Mouse (Mus musculus) kidney, embryonic 15.5 days (tissue): ENCODE data around the gene Capg. TPM values are rescaled to one million over a fixed set of nuclear protein-coding genes. Genes with fewer than 3 reads are reported as not detected.

Experiments
- ATAC-seq: fragments of 200-750 bp; cut with Nextera tagmentation; replicated peaks from 2 replicates; pipeline ENCODE4 v1.8.0; 2017; ENCODE audit warnings: moderate TSS enrichment; ENCODE audit not compliant: low FRiP score
- H3K27ac ChIP-seq: fragments of 300-500 bp; sonication (generic); 2 replicates; pipeline ENCODE4 v1.5.1; 2015; ENCODE audit warnings: mild to moderate bottlenecking, inconsistent platforms
- H3K27me3 ChIP-seq: fragments of 300-500 bp; sonication (generic); 2 replicates; pipeline ENCODE4 v1.6.1; 2015; ENCODE audit warnings: inconsistent platforms
- H3K36me3 ChIP-seq: fragments of 300-500 bp; sonication (generic); 2 replicates; pipeline ENCODE4 v1.6.1; 2015; ENCODE audit warnings: inconsistent platforms
- H3K4me1 ChIP-seq: fragments of 300-500 bp; sonication (generic); 2 replicates; pipeline ENCODE4 v1.6.1; 2015; ENCODE audit warnings: inconsistent platforms
- H3K4me2 ChIP-seq: fragments of 300-500 bp; sonication (generic); 2 replicates; pipeline ENCODE4 v1.6.1; 2015; ENCODE audit warnings: moderate library complexity, mild to moderate bottlenecking, inconsistent platforms
- H3K4me3 ChIP-seq: fragments of 300-500 bp; sonication (generic); replicated peaks from 2 replicates; pipeline ENCODE4 v1.5.1; 2015; ENCODE audit warnings: mild to moderate bottlenecking, inconsistent platforms
- H3K9ac ChIP-seq: fragments of 300-500 bp; sonication (generic); 2 replicates; pipeline ENCODE4 v1.6.1; 2015; ENCODE audit warnings: mild to moderate bottlenecking, inconsistent platforms
- H3K9me3 ChIP-seq: fragments of 300-500 bp; sonication (generic); replicated peaks from 2 replicates; pipeline ENCODE4 v1.6.1; 2016; ENCODE audit warnings: inconsistent platforms
- WGBS: fragments of 180-500 bp; shearing (Covaris S2); methylation state at CpG from one replicate; pipeline ENCODE4 v1.1.7; 2015; ENCODE audit warnings: mixed read lengths; 5-methylcytosine and 5-hydroxymethylcytosine counted together
- polyA plus RNA-seq: library from polyadenylated mRNA; unstranded; fragments of >200 nt; fragmentation: Nextera tagmentation; extraction: Ambion mirVana; gene quantifications from 2 replicates; pipeline ENCODE4 v1.2.1, GENCODE M21; 2015

Capg gene
- polyA plus RNA-seq, 1 experiment from 2014 or later: 70.7 TPM

- Histone ChIP-seq H3K4me2 (peak overlapping the region; percentile 67), H3K27ac (peak overlapping the region; percentile 94), H3K9ac (peak overlapping the region; percentile 46), H3K9me3 (no peaks in the 10 kb centered on the region), H3K36me3 (no peaks in the 10 kb centered on the region), H3K4me1 (peaks cover 39% of the 10 kb centered on the region), H3K27me3 (no peaks in the 10 kb centered on the region), H3K4me3 (peak overlapping the region; percentile 39)
- peak; percentile 35 for ATAC-seq
- 12% methylated on average over 8 of the region's 8 CpGs for WGBS
These were observed 8.9 kb downstream of the Capg start for GRCm38 (mm10) chr6:72553079-72553412.

DNA sequence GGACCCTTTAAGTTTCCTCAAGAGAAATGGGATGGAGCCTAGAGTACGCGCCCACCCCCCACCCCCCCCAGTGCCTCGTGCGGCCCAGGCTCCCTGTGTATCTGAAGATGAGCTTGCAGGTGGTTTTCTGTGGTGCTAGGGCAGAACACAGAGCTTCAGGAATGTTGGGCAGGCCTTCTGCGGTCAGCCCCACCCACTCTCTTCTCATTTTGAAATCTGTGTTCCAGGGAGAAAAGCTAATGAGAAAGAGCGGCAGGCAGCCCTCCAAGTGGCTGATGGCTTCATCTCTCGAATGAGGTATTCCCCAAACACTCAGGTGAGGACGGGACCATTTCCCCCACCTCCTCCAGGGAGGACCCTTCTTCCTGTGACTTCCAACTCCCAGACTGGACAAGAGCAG, 16.6 kb downstream of the Capg start:
- 82% methylated on average over 8 of the region's 8 CpGs for WGBS
- no peak overlapping the region for H3K4me3 ChIP-seq
- peaks cover 17% of the 10 kb centered on the region for H3K4me1 ChIP-seq
- no peak overlapping the region for H3K27ac ChIP-seq
- no peak overlapping the region for H3K9ac ChIP-seq
- no peak overlapping the region for H3K4me2 ChIP-seq
- no peaks in the 10 kb centered on the region for H3K9me3 ChIP-seq
- H3K27me3 ChIP-seq: no peaks in the 10 kb centered on the region
- peaks cover 4% of the 10 kb centered on the region; the same call in 1 of the 2 replicates for H3K36me3 ChIP-seq
- ATAC-seq: no peak

DNA sequence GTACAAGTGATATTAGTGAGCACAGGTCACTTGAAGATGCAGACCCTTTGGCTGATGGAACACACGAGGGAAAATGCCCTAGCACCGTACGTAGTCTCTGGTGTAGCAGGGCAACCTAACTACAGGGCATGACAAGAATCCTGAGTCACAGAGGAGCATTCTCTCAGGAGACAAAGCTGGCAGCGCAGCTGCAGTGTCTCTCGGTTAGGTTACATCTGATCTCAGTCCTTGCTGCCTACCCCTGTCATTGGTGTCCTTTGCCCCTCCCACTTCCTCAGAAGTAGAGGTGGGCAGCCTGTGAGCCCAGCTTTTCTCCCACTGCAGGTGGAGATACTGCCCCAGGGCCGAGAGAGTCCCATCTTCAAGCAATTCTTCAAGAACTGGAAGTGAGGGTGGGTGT, 18.3 kb downstream of the Capg start:
- H3K36me3 ChIP-seq: peaks cover 4% of the 10 kb centered on the region
- H3K4me1 ChIP-seq: peaks cover 24% of the 10 kb centered on the region
- no peaks in the 10 kb centered on the region for H3K9me3 ChIP-seq
- H3K9ac ChIP-seq: no peak overlapping the region
- no peak overlapping the region for H3K4me3 ChIP-seq
- peak overlapping the region; percentile 18; the same call in 1 of the 2 replicates for H3K27ac ChIP-seq
- H3K4me2 ChIP-seq: no peak overlapping the region
- 45% methylated on average over 6 of the region's 6 CpGs for WGBS
- 0 out of 2 replicates have a peak, but pooled peaks have one; percentile 12 for ATAC-seq
- H3K27me3 ChIP-seq: no peaks in the 10 kb centered on the region

- no peak overlapping the region for H3K4me2 ChIP-seq
- WGBS: 70% methylated on average over 5 of the region's 5 CpGs
- H3K27me3 ChIP-seq: no peaks in the 10 kb centered on the region
- H3K36me3 ChIP-seq: peaks cover 4% of the 10 kb centered on the region
- no peaks in the 10 kb centered on the region for H3K9me3 ChIP-seq
- no peak overlapping the region for H3K4me3 ChIP-seq
- ATAC-seq: 0 out of 2 replicates have a peak, but pooled peaks have one; percentile 33
- H3K9ac ChIP-seq: no peak overlapping the region
- H3K4me1 ChIP-seq: peaks cover 24% of the 10 kb centered on the region
- H3K27ac ChIP-seq: peak overlapping the region; percentile 18; the same call in 1 of the 2 replicates
These were observed 18.7 kb downstream of the Capg start for GRCm38 (mm10) chr6:72562894-72563293.

GRCm38 (mm10) chr6:72565506-72565905, 21.3 kb downstream of the Capg start:
- WGBS: 74% methylated on average over 7 of the region's 7 CpGs
- peak overlapping the region; percentile 49; the same call in 1 of the 2 replicates for H3K27ac ChIP-seq
- H3K4me1 ChIP-seq: peaks cover 24% of the 10 kb centered on the region
- peak; percentile 14; the same call in 1 of the 2 replicates for ATAC-seq
- H3K9ac ChIP-seq: no peak overlapping the region
- no peak overlapping the region for H3K4me2 ChIP-seq
- peaks cover 8% of the 10 kb centered on the region for H3K36me3 ChIP-seq
- H3K4me3 ChIP-seq: no peak overlapping the region
- no peaks in the 10 kb centered on the region for H3K27me3 ChIP-seq
- no peaks in the 10 kb centered on the region for H3K9me3 ChIP-seq

GRCm38 (mm10) chr6:72566044-72566443, 21.9 kb downstream of the Capg start:
- no peak overlapping the region for H3K4me3 ChIP-seq
- no peak overlapping the region for H3K27ac ChIP-seq
- H3K27me3 ChIP-seq: no peaks in the 10 kb centered on the region
- H3K9ac ChIP-seq: no peak overlapping the region
- peak; percentile 71 for ATAC-seq
- 6% methylated on average over 4 of the region's 4 CpGs for WGBS
- no peak overlapping the region for H3K4me2 ChIP-seq
- no peaks in the 10 kb centered on the region for H3K9me3 ChIP-seq
- H3K36me3 ChIP-seq: peaks cover 8% of the 10 kb centered on the region
- peaks cover 24% of the 10 kb centered on the region for H3K4me1 ChIP-seq

DNA sequence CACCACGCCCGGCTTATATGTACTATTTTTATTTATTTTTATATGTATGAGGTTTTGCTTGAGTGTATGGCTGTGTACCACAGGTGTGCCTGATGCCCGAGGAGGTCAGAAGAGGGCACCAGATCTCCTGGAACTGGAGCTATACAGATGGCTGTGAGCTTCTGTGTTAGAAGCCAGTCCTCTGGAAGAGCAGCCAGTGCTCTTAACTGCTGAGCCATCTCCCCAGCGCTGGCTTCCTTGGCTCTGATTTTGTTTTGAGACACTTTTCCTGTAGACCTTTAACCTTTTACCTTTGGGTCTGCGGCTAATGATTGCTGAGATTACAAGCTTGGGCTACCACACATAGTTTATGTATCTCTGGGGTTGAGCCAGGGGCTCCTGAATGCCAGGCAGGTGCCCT, 23.3 kb downstream of the Capg start:
- H3K9ac ChIP-seq: no peak overlapping the region
- peaks cover 22% of the 10 kb centered on the region for H3K4me1 ChIP-seq
- no peak for ATAC-seq
- H3K27ac ChIP-seq: no peak overlapping the region
- no peak overlapping the region for H3K4me3 ChIP-seq
- no peaks in the 10 kb centered on the region for H3K27me3 ChIP-seq
- WGBS: 78% methylated on average over 5 of the region's 5 CpGs
- no peaks in the 10 kb centered on the region for H3K9me3 ChIP-seq
- H3K36me3 ChIP-seq: peaks cover 8% of the 10 kb centered on the region
- H3K4me2 ChIP-seq: no peak overlapping the region

DNA sequence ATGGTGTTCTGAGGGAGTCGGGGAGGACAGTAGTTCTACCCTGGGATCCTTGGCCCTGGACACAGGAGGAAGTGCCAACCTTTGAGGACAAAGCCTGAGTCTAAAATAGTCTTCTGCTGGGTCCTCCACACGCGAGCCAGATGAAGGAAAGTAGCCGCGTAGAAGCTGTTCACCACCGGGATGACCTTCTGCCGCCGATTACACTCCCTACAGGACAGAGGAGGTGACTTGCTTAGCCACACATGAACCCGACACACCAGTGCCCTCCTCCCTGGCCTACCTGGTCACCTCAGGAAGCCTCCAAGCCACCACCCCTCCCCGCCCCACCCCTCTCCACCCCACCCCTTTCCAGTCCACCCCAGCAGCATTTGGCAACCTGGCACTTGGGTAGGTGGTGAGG, 24.5 kb downstream of the Capg start:
- 95% methylated on average over 10 of the region's 10 CpGs for WGBS
- H3K4me2 ChIP-seq: no peak overlapping the region
- no peak overlapping the region for H3K27ac ChIP-seq
- no peak for ATAC-seq
- H3K4me3 ChIP-seq: no peak overlapping the region
- peaks cover 17% of the 10 kb centered on the region for H3K4me1 ChIP-seq
- H3K36me3 ChIP-seq: peaks cover 13% of the 10 kb centered on the region
- H3K27me3 ChIP-seq: no peaks in the 10 kb centered on the region
- H3K9me3 ChIP-seq: no peaks in the 10 kb centered on the region
- H3K9ac ChIP-seq: no peak overlapping the region

DNA sequence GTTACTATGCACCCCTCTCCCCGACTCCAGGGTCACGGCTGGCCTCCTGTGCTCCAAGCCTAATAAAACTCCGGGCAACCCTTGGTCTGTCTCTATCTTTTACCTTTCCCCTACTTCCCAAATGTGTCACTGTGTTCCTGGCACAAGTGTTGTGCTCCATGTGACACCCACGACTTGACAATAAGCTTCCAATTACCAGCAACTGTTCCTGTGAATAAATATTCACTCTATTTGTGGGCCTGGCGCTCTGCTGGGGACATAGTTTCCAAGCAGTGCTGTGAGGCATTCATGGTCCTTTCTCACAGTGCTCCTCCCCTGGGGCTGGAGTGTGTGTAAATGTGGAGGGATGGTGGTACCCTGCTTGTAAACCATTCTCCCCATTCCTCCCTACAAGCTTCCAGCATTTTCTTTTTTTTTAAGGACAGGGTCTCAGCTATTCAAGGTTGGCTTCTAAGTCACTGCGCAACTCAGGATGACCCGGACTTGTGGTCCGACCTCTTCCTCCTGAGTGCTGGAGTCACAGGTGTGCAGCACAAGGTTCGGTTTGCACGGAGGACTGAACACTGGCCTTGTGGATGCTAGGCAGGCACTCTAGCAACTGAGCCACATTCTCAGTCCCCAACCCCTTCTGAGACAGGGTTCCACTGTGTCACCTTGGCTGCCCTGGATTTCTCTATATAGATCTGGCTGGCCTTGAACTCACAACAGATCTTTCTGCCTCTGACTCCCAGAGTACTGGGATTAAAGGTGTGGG, 26.6 kb downstream of the Capg start:
- no peak overlapping the region for H3K4me3 ChIP-seq
- H3K9ac ChIP-seq: no peak overlapping the region
- no peaks in the 10 kb centered on the region for H3K27me3 ChIP-seq
- H3K27ac ChIP-seq: no peak overlapping the region
- H3K36me3 ChIP-seq: peaks cover 24% of the 10 kb centered on the region
- 83% methylated on average over 10 of the region's 10 CpGs for WGBS
- H3K4me2 ChIP-seq: no peak overlapping the region
- H3K9me3 ChIP-seq: no peaks in the 10 kb centered on the region
- no peak for ATAC-seq
- H3K4me1 ChIP-seq: peaks cover 7% of the 10 kb centered on the region

DNA sequence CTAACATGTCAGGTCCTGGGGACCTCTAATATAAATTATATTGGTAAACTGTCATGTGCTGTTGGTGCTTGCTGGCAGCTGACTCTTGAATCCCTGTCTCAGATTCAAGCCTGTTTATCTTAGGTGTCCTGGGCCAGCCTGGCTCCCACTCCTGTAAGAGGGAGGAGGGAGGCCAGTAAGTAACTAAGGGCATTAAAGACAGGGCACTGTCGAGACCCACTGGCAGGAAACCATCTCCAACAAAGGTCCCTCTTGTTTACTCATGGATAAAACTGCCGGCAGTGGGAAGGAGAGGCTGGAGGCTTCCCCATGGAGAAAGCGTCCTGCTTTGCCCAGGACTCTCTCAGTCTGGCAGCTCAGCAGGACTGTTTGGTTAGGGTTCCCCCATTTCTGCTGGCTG, 27.6 kb downstream of the Capg start:
- Histone ChIP-seq H3K9me3 (no peaks in the 10 kb centered on the region), H3K27ac (no peak overlapping the region), H3K4me3 (no peak overlapping the region), H3K27me3 (no peaks in the 10 kb centered on the region), H3K4me1 (no peaks in the 10 kb centered on the region), H3K36me3 (peaks cover 24% of the 10 kb centered on the region), H3K4me2 (no peak overlapping the region), H3K9ac (no peak overlapping the region)
- 52% methylated on average over 3 of the region's 3 CpGs for WGBS
- ATAC-seq: no peak

- ATAC-seq: no peak
- no peak overlapping the region for H3K4me2 ChIP-seq
- H3K27ac ChIP-seq: no peak overlapping the region
- H3K4me1 ChIP-seq: no peaks in the 10 kb centered on the region
- H3K4me3 ChIP-seq: no peak overlapping the region
- no peaks in the 10 kb centered on the region for H3K27me3 ChIP-seq
- no peak overlapping the region for H3K9ac ChIP-seq
- peaks cover 37% of the 10 kb centered on the region for H3K36me3 ChIP-seq
- no peaks in the 10 kb centered on the region for H3K9me3 ChIP-seq
- 89% methylated on average over 3 of the region's 3 CpGs for WGBS
These were observed 31.9 kb downstream of the Capg start for GRCm38 (mm10) chr6:72576041-72576440.

DNA sequence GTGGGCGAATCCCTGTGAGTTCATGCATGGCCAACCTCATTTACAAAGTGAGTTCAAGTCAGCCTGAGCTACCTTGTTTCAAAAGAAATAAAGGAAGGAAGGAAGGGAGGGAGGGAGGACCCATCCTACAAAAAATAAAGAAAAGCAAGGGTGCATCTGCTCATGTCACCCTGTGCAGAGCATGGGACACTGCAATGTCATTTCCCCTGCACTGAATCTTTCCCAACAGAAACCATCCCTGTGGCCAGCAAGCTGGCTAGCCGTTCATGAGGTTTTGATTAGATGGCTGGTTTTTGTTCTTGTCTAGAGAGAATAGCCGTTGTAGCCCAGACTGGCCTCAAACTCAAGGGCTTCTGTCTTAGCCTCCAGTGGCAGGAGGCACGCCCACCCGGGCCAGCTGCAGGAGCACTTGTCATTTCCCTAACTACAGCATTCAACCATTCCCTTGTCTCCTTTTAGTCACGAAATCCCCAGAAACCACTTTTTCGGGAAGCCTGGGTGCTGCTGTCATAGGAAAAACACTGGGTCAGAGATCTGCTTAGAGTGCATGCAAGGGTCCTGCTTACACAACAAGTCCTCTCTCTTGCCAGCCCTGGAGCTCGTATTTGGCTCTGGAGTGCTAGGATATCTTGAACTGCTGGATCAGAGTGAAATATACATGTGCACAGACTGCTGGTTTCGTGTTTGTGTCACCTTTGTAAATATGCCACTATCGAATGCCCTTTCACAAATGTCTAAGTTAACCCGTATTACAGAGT, 37.6 kb downstream of the Capg start:
- Histone ChIP-seq H3K36me3 (peaks cover 24% of the 10 kb centered on the region), H3K4me2 (no peak overlapping the region), H3K4me1 (no peaks in the 10 kb centered on the region), H3K9me3 (no peaks in the 10 kb centered on the region), H3K9ac (no peak overlapping the region), H3K27me3 (no peaks in the 10 kb centered on the region), H3K4me3 (no peak overlapping the region), H3K27ac (no peak overlapping the region)
- no peak for ATAC-seq
- WGBS: 78% methylated on average over 11 of the region's 11 CpGs
